In the genomic region with DNA sequence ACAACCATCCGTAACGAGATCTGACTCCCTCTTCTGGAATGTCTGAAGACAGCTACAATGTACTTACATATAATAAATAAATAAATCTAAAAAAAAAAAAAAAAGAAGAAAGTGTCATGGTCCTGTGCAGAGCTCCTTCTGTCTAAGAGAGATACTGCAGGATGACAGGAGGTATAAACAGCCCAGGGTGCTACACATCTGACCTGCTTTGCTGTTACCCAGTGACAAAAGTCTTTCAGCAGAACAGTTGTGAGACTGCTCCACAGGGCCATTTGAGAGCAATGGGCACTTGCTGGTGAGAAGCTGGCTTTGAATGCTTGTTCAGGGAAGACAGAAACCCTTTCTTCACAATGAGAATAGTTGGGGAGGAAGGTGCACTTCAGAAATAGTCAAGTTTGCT, we compare ENCODE assay signal across 27 mouse cellular contexts.
DNase-seq lines count a peak whose midpoint lies in the region; ATAC-seq and TF ChIP-seq lines count a peak whose summit lies in the region.
"Had no signal": no experiment of that assay in that cellular context is flagged by ENCODE, and none has a peak within 500 bp of the region (broad histone marks: within the 10 kb centered on the region; RNA-seq: fewer than 3 reads in every experiment).

No protein-coding gene starts in this region.

- no peak overlapping the region for H3K4me2 ChIP-seq in forebrain, embryonic 14.5 days (ENCODE audit: low read length)
- no peak overlapping the region for H3K4me2 ChIP-seq in forebrain, embryonic 12.5 days
- H3K4me2 ChIP-seq in hindbrain, postnatal 0 days (ENCODE audit: low read depth, low read length) = no peak overlapping the region
- H3K4me2 ChIP-seq in hindbrain, embryonic 16.5 days (ENCODE audit: low read length) = no peak overlapping the region
- no peak overlapping the region for H3K4me2 ChIP-seq in midbrain, embryonic 16.5 days (ENCODE audit: low read length)
- H3K4me2 ChIP-seq in midbrain, embryonic 11.5 days = no peak overlapping the region
- H3K4me2 ChIP-seq: embryonic facial prominence, embryonic 13.5 days; kidney, embryonic 15.5 days; limb, embryonic 15.5 days; liver, embryonic 15.5 days; lung, embryonic 14.5 days had no signal

- H3K9me3 ChIP-seq in forebrain, embryonic 14.5 days (replicated peaks; ENCODE audit: control insufficient read depth, low read length) = no peaks in the 10 kb centered on the region
- no peaks in the 10 kb centered on the region for H3K9me3 ChIP-seq in forebrain, embryonic 12.5 days
- no peaks in the 10 kb centered on the region for H3K9me3 ChIP-seq in hindbrain, postnatal 0 days (ENCODE audit: low read length)
- H3K9me3 ChIP-seq in hindbrain, embryonic 16.5 days (ENCODE audit: control insufficient read depth, low read length) = no peaks in the 10 kb centered on the region
- H3K9me3 ChIP-seq in midbrain, embryonic 16.5 days (replicated peaks; ENCODE audit: control insufficient read depth, low read length, poor library complexity, severe bottlenecking) = no peaks in the 10 kb centered on the region
- no peaks in the 10 kb centered on the region for H3K9me3 ChIP-seq in midbrain, embryonic 11.5 days (ENCODE audit: control insufficient read depth, low read length)
- H3K9me3 ChIP-seq: embryonic facial prominence, embryonic 13.5 days; G1E; hindbrain, embryonic 10.5 days; kidney, embryonic 15.5 days; limb, embryonic 10.5 days; limb, embryonic 15.5 days; liver, embryonic 15.5 days had no signal

- no peaks in the 10 kb centered on the region for H3K36me3 ChIP-seq in forebrain, embryonic 14.5 days (ENCODE audit: control insufficient read depth, insufficient read depth, low read length)
- H3K36me3 ChIP-seq in forebrain, embryonic 12.5 days (replicated peaks) = no peaks in the 10 kb centered on the region
- no peaks in the 10 kb centered on the region for H3K36me3 ChIP-seq in hindbrain, postnatal 0 days (ENCODE audit: insufficient read depth, low read length)
- H3K36me3 ChIP-seq in hindbrain, embryonic 16.5 days (ENCODE audit: control insufficient read depth, insufficient read depth, low read length) = no peaks in the 10 kb centered on the region
- no peaks in the 10 kb centered on the region for H3K36me3 ChIP-seq in midbrain, embryonic 16.5 days (ENCODE audit: control insufficient read depth, insufficient read depth, low read length)
- no peaks in the 10 kb centered on the region for H3K36me3 ChIP-seq in midbrain, embryonic 11.5 days (ENCODE audit: control insufficient read depth, insufficient read depth, low read length)
- H3K36me3 ChIP-seq: embryonic facial prominence, embryonic 13.5 days; G1E; hindbrain, embryonic 10.5 days; kidney, embryonic 15.5 days; limb, embryonic 10.5 days; limb, embryonic 15.5 days; liver, embryonic 15.5 days had no signal

- no peak overlapping the region for H3K27ac ChIP-seq in forebrain, embryonic 14.5 days (ENCODE audit: low read depth, low read length)
- H3K27ac ChIP-seq in forebrain, embryonic 12.5 days = no peak overlapping the region
- 0 out of 2 replicates have a peak overlapping the region, but pooled peaks have one; percentile 41 for H3K27ac ChIP-seq in hindbrain, postnatal 0 days
- H3K27ac ChIP-seq in hindbrain, embryonic 16.5 days (ENCODE audit: low read depth, low read length) = no peak overlapping the region
- H3K27ac ChIP-seq in midbrain, embryonic 16.5 days (ENCODE audit: low read length) = peak overlapping the region; percentile 83
- no peak overlapping the region for H3K27ac ChIP-seq in midbrain, embryonic 11.5 days (ENCODE audit: low read depth, low read length)
- H3K27ac ChIP-seq: embryonic facial prominence, embryonic 13.5 days; gastrocnemius, adult 2 months; hindbrain, embryonic 10.5 days; kidney, embryonic 15.5 days; limb, embryonic 10.5 days; limb, embryonic 15.5 days; liver, embryonic 15.5 days had no signal

- peak; percentile 16 for DNase-seq in forebrain, embryonic 14.5 days (ENCODE audit: low spot score)
- DNase-seq in hindbrain, postnatal 0 days (ENCODE audit: low spot score) = no peak
- no peak for DNase-seq in midbrain, embryonic 11.5 days (ENCODE audit: low spot score, missing footprints)
- DNase-seq in liver = no peak
- DNase-seq in gastrocnemius, adult 8-10 months (ENCODE audit: low spot score in 2 of 2) = no peak
- DNase-seq: adrenal gland, postnatal 10 days; cerebellum, adult 11 months; cerebellum, adult 9-10 months; gastrocnemius, adult 2 months; heart, postnatal 14 days; kidney, adult 18-20 months; kidney, postnatal 25 days; lung, embryonic 14.5 days; lung, postnatal 14 days; spleen, adult 18-20 months; thymus, postnatal 14 days had no signal

- no peak overlapping the region for H3K4me3 ChIP-seq in forebrain, embryonic 14.5 days (ENCODE audit: low read depth, low read length)
- no peak overlapping the region for H3K4me3 ChIP-seq in forebrain, embryonic 12.5 days (replicated peaks)
- no peak overlapping the region for H3K4me3 ChIP-seq in hindbrain, postnatal 0 days (ENCODE audit: low read length)
- H3K4me3 ChIP-seq in hindbrain, embryonic 16.5 days (ENCODE audit: low read length) = no peak overlapping the region
- H3K4me3 ChIP-seq in midbrain, embryonic 16.5 days (ENCODE audit: low read depth, low read length) = no peak overlapping the region
- H3K4me3 ChIP-seq in midbrain, embryonic 11.5 days (ENCODE audit: low read depth, low read length) = no peak overlapping the region
- H3K4me3 ChIP-seq: embryonic facial prominence, embryonic 13.5 days; gastrocnemius, adult 2 months; hindbrain, embryonic 10.5 days; kidney, embryonic 15.5 days; limb, embryonic 10.5 days; limb, embryonic 15.5 days; liver, embryonic 15.5 days had no signal

- H3K27me3 ChIP-seq in forebrain, embryonic 14.5 days (replicated peaks; ENCODE audit: control insufficient read depth, insufficient read depth, low read length) = no peaks in the 10 kb centered on the region
- H3K27me3 ChIP-seq in forebrain, embryonic 12.5 days = no peaks in the 10 kb centered on the region
- no peaks in the 10 kb centered on the region for H3K27me3 ChIP-seq in hindbrain, postnatal 0 days (ENCODE audit: insufficient read depth, low read length)
- no peaks in the 10 kb centered on the region for H3K27me3 ChIP-seq in hindbrain, embryonic 16.5 days (replicated peaks; ENCODE audit: control insufficient read depth, insufficient read depth, low read length)
- no peaks in the 10 kb centered on the region for H3K27me3 ChIP-seq in midbrain, embryonic 16.5 days (ENCODE audit: control insufficient read depth, insufficient read depth, low read depth, low read length)
- H3K27me3 ChIP-seq in midbrain, embryonic 11.5 days (ENCODE audit: control insufficient read depth, insufficient read depth, low read length) = no peaks in the 10 kb centered on the region
- H3K27me3 ChIP-seq: embryonic facial prominence, embryonic 13.5 days; kidney, embryonic 15.5 days; limb, embryonic 15.5 days; liver, embryonic 15.5 days had no signal

- no peak overlapping the region for H3K9ac ChIP-seq in forebrain, embryonic 14.5 days (ENCODE audit: low read length)
- no peak overlapping the region for H3K9ac ChIP-seq in forebrain, embryonic 12.5 days
- H3K9ac ChIP-seq in hindbrain, postnatal 0 days (replicated peaks; ENCODE audit: low read length) = no peak overlapping the region
- no peak overlapping the region for H3K9ac ChIP-seq in hindbrain, embryonic 16.5 days (ENCODE audit: low read depth, low read length)
- H3K9ac ChIP-seq in midbrain, embryonic 16.5 days (ENCODE audit: low read depth, low read length) = no peak overlapping the region
- no peak overlapping the region for H3K9ac ChIP-seq in midbrain, embryonic 11.5 days (ENCODE audit: low read length)
- H3K9ac ChIP-seq: embryonic facial prominence, embryonic 13.5 days; kidney, embryonic 15.5 days; limb, embryonic 15.5 days; liver, embryonic 15.5 days; lung, embryonic 14.5 days had no signal

- no peak for TF ChIP-seq CTCF in hindbrain, postnatal 0 days (IDR thresholded peaks at IDR 0.05; ENCODE audit: low read depth)

- H3K4me1 ChIP-seq in forebrain, embryonic 14.5 days (ENCODE audit: control insufficient read depth, insufficient read depth, low read length) = no peaks in the 10 kb centered on the region
- H3K4me1 ChIP-seq in forebrain, embryonic 12.5 days = no peaks in the 10 kb centered on the region
- no peaks in the 10 kb centered on the region for H3K4me1 ChIP-seq in hindbrain, postnatal 0 days (ENCODE audit: insufficient read depth, low read length)
- H3K4me1 ChIP-seq in hindbrain, embryonic 16.5 days (ENCODE audit: control insufficient read depth, insufficient read depth, low read depth, low read length) = no peaks in the 10 kb centered on the region
- H3K4me1 ChIP-seq in midbrain, embryonic 16.5 days (ENCODE audit: control insufficient read depth, insufficient read depth, low read length) = peaks cover 3% of the 10 kb centered on the region; the same call in 1 of the 2 replicates
- H3K4me1 ChIP-seq in midbrain, embryonic 11.5 days (ENCODE audit: control insufficient read depth, insufficient read depth, low read length) = no peaks in the 10 kb centered on the region
- H3K4me1 ChIP-seq: embryonic facial prominence, embryonic 13.5 days; hindbrain, embryonic 10.5 days; kidney, embryonic 15.5 days; limb, embryonic 15.5 days; liver, embryonic 15.5 days had no signal

- WGBS in forebrain, embryonic 14.5 days = no CpG with 5 or more reads among the region's 2 CpGs
- 73% methylated on average over 2 of the region's 2 CpGs for WGBS in forebrain, embryonic 12.5 days
- WGBS in hindbrain, postnatal 0 days = no CpG with 5 or more reads among the region's 2 CpGs
- WGBS in hindbrain, embryonic 16.5 days = no CpG with 5 or more reads among the region's 2 CpGs
- WGBS in midbrain, embryonic 16.5 days = 100% methylated on average over 2 of the region's 2 CpGs
- WGBS in midbrain, embryonic 11.5 days = no CpG with 5 or more reads among the region's 2 CpGs

- ATAC-seq in forebrain, embryonic 14.5 days = peak; percentile 38; the same call in 1 of the 2 replicates
- ATAC-seq in forebrain, embryonic 12.5 days (ENCODE audit: low FRiP score) = no peak
- no peak for ATAC-seq in hindbrain, postnatal 0 days
- ATAC-seq in hindbrain, embryonic 16.5 days = no peak
- peak; percentile 62 for ATAC-seq in midbrain, embryonic 16.5 days
- no peak for ATAC-seq in midbrain, embryonic 11.5 days (ENCODE audit: low FRiP score)
- ATAC-seq: Patski had no signal

Comparison
In these comparisons a context has a peak if more than half of its experiments do, and no peak if none do; other contexts are left out.
1. ATAC-seq: peak in forebrain, embryonic 14.5 days (single experiment) and midbrain, embryonic 16.5 days (single experiment); none in forebrain, embryonic 12.5 days (single experiment), hindbrain, postnatal 0 days (single experiment), hindbrain, embryonic 16.5 days (single experiment) and midbrain, embryonic 11.5 days (single experiment).
2. H3K27ac ChIP-seq: peak in hindbrain, postnatal 0 days (single experiment) and midbrain, embryonic 16.5 days (single experiment); none in forebrain, embryonic 14.5 days (single experiment), forebrain, embryonic 12.5 days (single experiment), hindbrain, embryonic 16.5 days (single experiment) and midbrain, embryonic 11.5 days (single experiment).